Mouse (Mus musculus): Measurements from ENCODE around the gene Lpar2. TPM values are rescaled to one million over a fixed set of nuclear protein-coding genes. Genes with fewer than 3 reads are reported as not detected.

Gene Lpar2
- total and polyA plus RNA-seq, 2 experiments from 2014 or later: 0.63 to 5.4 TPM

GRCm38 (mm10) chr8:69808094-69808863 is 13.9 kb upstream of the Lpar2 start, which contains the start of gene Gmip:
Gmip (plus strand) TSS chr8:69808679.
- no peak for TF ChIP-seq CTCF (IDR thresholded peaks at IDR 0.05)
- peaks cover 6% of the 10 kb centered on the region; the same call in 1 of the 2 replicates for H3K4me1 ChIP-seq (ENCODE audit: insufficient read depth, low read length)
- WGBS: 12% methylated on average over 18 of the region's 28 CpGs
- peak within 1 kb of the TSS; percentile 77 for H3K9ac ChIP-seq (replicated peaks; ENCODE audit: low read length, poor library complexity, severe bottlenecking)
- H3K27me3 ChIP-seq (ENCODE audit: insufficient read depth, low read length): no peaks in the 10 kb centered on the region
- peak; percentile 59 for DNase-seq (ENCODE audit: low spot score)
- no peak; the same call in 1 of the 2 replicates for ATAC-seq (ENCODE audit: low FRiP score)
- peak within 1 kb of the TSS; percentile 66 for H3K27ac ChIP-seq (ENCODE audit: low read depth, low read length)
- H3K4me3 ChIP-seq (ENCODE audit: low read depth, low read length): peak within 1 kb of the TSS; percentile 67
- no peaks in the 10 kb centered on the region for H3K9me3 ChIP-seq (ENCODE audit: low read length)
- H3K4me2 ChIP-seq (ENCODE audit: low read depth, low read length, poor library complexity, severe bottlenecking): peak within 1 kb of the TSS; percentile 87
- peaks cover 52% of the 10 kb centered on the region for H3K36me3 ChIP-seq (ENCODE audit: insufficient read depth, low read length)

- 2% methylated on average over 23 of the region's 23 CpGs for WGBS
- Histone ChIP-seq H3K27me3 (ENCODE audit: insufficient read depth, low read length) (no peaks in the 10 kb centered on the region), H3K4me1 (ENCODE audit: insufficient read depth, low read length) (peaks cover 6% of the 10 kb centered on the region; the same call in 1 of the 2 replicates), H3K9me3 (ENCODE audit: low read length) (no peaks in the 10 kb centered on the region), H3K4me3 (ENCODE audit: low read depth, low read length) (peak overlapping the region; percentile 67), H3K4me2 (ENCODE audit: low read depth, low read length, poor library complexity, severe bottlenecking) (peak overlapping the region; percentile 87), H3K27ac (ENCODE audit: low read depth, low read length) (peak overlapping the region; percentile 66), H3K9ac (replicated peaks; ENCODE audit: low read length, poor library complexity, severe bottlenecking) (peak overlapping the region; percentile 77), H3K36me3 (ENCODE audit: insufficient read depth, low read length) (peaks cover 52% of the 10 kb centered on the region)
- DNase-seq (ENCODE audit: low spot score) (peak; percentile 56), ATAC-seq (ENCODE audit: low FRiP score) (peak; percentile 59)
- no peak for TF ChIP-seq CTCF (IDR thresholded peaks at IDR 0.05)
These were observed 13.3 kb upstream of the Lpar2 start for GRCm38 (mm10) chr8:69808864-69809403.

- Histone ChIP-seq H3K27ac (ENCODE audit: low read depth, low read length) (no peak overlapping the region), H3K9ac (replicated peaks; ENCODE audit: low read length, poor library complexity, severe bottlenecking) (no peak overlapping the region), H3K36me3 (ENCODE audit: insufficient read depth, low read length) (peaks cover 56% of the 10 kb centered on the region), H3K4me1 (ENCODE audit: insufficient read depth, low read length) (peaks cover 6% of the 10 kb centered on the region; the same call in 1 of the 2 replicates), H3K4me3 (ENCODE audit: low read depth, low read length) (no peak overlapping the region), H3K9me3 (ENCODE audit: low read length) (no peaks in the 10 kb centered on the region), H3K27me3 (ENCODE audit: insufficient read depth, low read length) (no peaks in the 10 kb centered on the region), H3K4me2 (ENCODE audit: low read depth, low read length, poor library complexity, severe bottlenecking) (peak overlapping the region; percentile 87)
- no peak for TF ChIP-seq CTCF (IDR thresholded peaks at IDR 0.05)
- DNase-seq (ENCODE audit: low spot score) (no peak), ATAC-seq (ENCODE audit: low FRiP score) (no peak)
- WGBS: 61% methylated on average over 3 of the region's 3 CpGs
These were observed 12.4 kb upstream of the Lpar2 start for GRCm38 (mm10) chr8:69809820-69810219.

- no peak overlapping the region for H3K9ac ChIP-seq (replicated peaks; ENCODE audit: low read length, poor library complexity, severe bottlenecking)
- H3K36me3 ChIP-seq (ENCODE audit: insufficient read depth, low read length): peaks cover 51% of the 10 kb centered on the region
- no peak for DNase-seq (ENCODE audit: low spot score)
- H3K9me3 ChIP-seq (ENCODE audit: low read length): no peaks in the 10 kb centered on the region
- H3K4me1 ChIP-seq (ENCODE audit: insufficient read depth, low read length): peaks cover 3% of the 10 kb centered on the region; the same call in 1 of the 2 replicates
- 83% methylated on average over 2 of the region's 2 CpGs for WGBS
- ATAC-seq (ENCODE audit: low FRiP score): no peak
- no peak overlapping the region for H3K4me3 ChIP-seq (ENCODE audit: low read depth, low read length)
- H3K27me3 ChIP-seq (ENCODE audit: insufficient read depth, low read length): no peaks in the 10 kb centered on the region
- no peak overlapping the region for H3K4me2 ChIP-seq (ENCODE audit: low read depth, low read length, poor library complexity, severe bottlenecking)
- H3K27ac ChIP-seq (ENCODE audit: low read depth, low read length): no peak overlapping the region
- TF ChIP-seq CTCF (IDR thresholded peaks at IDR 0.05): no peak
These were observed 7.3 kb upstream of the Lpar2 start for GRCm38 (mm10) chr8:69814881-69815280.

- H3K4me1 ChIP-seq (ENCODE audit: insufficient read depth, low read length): no peaks in the 10 kb centered on the region
- H3K9ac ChIP-seq (replicated peaks; ENCODE audit: low read length, poor library complexity, severe bottlenecking): no peak overlapping the region
- WGBS: 97% methylated on average over 4 of the region's 4 CpGs
- H3K27me3 ChIP-seq (ENCODE audit: insufficient read depth, low read length): no peaks in the 10 kb centered on the region
- H3K4me2 ChIP-seq (ENCODE audit: low read depth, low read length, poor library complexity, severe bottlenecking): no peak overlapping the region
- no peaks in the 10 kb centered on the region for H3K9me3 ChIP-seq (ENCODE audit: low read length)
- DNase-seq (ENCODE audit: low spot score) (no peak), ATAC-seq (ENCODE audit: low FRiP score) (no peak)
- H3K36me3 ChIP-seq (ENCODE audit: insufficient read depth, low read length): peaks cover 53% of the 10 kb centered on the region
- H3K4me3 ChIP-seq (ENCODE audit: low read depth, low read length): no peak overlapping the region
- H3K27ac ChIP-seq (ENCODE audit: low read depth, low read length): no peak overlapping the region
- TF ChIP-seq CTCF (IDR thresholded peaks at IDR 0.05): no peak
These were observed 6.8 kb upstream of the Lpar2 start for GRCm38 (mm10) chr8:69815396-69815795.

GRCm38 (mm10) chr8:69820466-69820865 is 1.8 kb upstream of the Lpar2 start:
- 85% methylated on average over 9 of the region's 9 CpGs for WGBS
- Histone ChIP-seq H3K9me3 (ENCODE audit: low read length) (no peaks in the 10 kb centered on the region), H3K4me1 (ENCODE audit: insufficient read depth, low read length) (peaks cover 6% of the 10 kb centered on the region; the same call in 1 of the 2 replicates), H3K27me3 (ENCODE audit: insufficient read depth, low read length) (no peaks in the 10 kb centered on the region), H3K36me3 (ENCODE audit: insufficient read depth, low read length) (peaks cover 25% of the 10 kb centered on the region), H3K4me3 (ENCODE audit: low read depth, low read length) (no peak overlapping the region), H3K4me2 (ENCODE audit: low read depth, low read length, poor library complexity, severe bottlenecking) (no peak overlapping the region), H3K9ac (replicated peaks; ENCODE audit: low read length, poor library complexity, severe bottlenecking) (no peak overlapping the region), H3K27ac (ENCODE audit: low read depth, low read length) (no peak overlapping the region)
- TF ChIP-seq CTCF (IDR thresholded peaks at IDR 0.05): no peak
- no peak for ATAC-seq (ENCODE audit: low FRiP score)
- no peak for DNase-seq (ENCODE audit: low spot score)
